Mouse (Mus musculus) layer of hippocampus, adult 11-12 months (tissue): ENCODE measurements around the gene Vav1.
A peak's percentile ranks its signal among the peaks of the same experiment; 100 is the strongest.

Experiments used
- DNase-seq: peaks from one replicate; pipeline ENCODE4 v3.0.0; 2022; ENCODE audit warnings: low spot score

Vav1 gene

GRCm38 (mm10) chr17:57278943-57279590 is at the start of gene Vav1:
TSS of gene Vav1 (plus strand) at chr17:57279100.
- DNase-seq, result peak; percentile 51

DNA sequence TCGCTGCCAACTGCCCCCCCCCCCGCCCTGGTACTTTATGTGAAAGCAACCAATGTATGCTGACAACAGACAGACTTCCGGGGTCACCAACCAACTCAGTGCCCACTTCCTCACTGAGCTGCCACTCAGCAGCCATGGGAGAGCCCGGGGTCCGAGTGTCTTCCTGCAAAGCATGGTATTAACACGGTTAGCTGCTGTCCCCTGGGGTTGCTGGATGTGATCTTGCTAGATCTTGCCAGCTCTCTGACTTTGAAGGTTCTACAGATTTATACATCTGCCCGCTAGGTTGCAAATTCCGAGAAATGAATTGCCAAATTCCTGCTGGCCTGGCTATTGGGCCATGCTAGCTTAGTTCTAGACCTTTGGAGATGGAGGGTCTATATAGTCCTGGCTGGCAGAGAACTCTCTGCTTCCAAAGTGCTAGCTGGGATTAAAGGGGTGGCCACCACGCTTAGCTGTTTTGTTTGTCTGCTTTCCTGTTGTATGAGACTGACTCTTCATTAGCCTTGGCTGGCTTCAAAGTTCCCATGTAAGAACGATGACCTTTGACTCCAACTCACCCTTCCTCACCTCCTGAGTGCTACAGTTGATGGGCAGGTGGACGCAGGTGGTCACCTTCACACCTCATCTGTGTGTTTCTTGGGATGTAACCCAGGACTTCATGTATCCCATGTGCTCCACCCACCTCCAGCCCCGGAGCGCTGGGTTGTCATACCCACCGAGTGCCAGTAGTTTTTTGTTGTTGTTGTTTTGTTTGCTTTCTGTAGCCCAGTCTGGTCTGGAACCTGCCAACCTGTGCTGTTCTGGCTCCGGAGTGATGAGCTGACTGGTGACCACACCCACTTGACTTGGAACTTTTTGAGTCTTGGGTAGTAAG is 48.8 kb upstream of the Vav1 start:
- no peak for DNase-seq

GRCm38 (mm10) chr17:57230728-57231125 is 48.2 kb upstream of the Vav1 start:
- DNase-seq, result no peak

- no peak for DNase-seq
Measured at GRCm38 (mm10) chr17:57231321-57231771, 47.6 kb upstream of the Vav1 start.

DNA sequence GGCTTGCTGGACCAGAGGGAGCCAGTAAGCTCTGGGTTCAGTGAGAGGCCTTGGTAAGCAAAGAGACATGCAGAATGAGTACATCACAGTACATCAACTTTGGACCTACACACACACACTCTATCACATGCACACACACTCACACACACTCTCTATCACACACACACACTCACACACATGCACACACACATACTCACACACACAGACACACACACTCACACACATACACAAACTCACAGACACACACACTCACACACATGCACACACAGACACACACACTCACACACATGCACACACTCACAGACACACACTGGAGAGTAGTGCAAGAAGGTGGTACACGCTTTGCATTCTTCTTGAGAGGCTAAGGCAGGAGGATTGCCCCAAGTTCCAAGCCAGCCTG is 46.7 kb upstream of the Vav1 start:
- DNase-seq, result no peak

DNA sequence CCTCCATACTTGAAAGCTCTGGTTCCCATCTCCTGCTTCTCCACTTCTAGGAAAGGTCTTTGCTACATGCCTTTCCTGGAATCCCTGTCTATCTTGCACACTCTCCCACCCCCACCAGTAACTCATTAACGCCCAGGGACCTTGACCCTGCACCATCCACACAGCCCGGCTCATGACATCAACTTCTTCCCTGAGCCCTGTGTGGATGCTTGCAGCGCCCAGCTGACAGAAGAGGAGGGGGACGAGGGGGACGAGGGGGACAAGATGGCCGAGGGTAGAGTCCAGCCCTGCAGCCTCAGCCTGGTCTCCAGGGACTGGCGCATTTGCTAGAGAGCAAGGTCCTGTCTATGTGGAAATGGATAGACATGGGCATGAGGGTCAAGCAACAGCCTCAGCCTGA is 45.9 kb upstream of the Vav1 start:
- DNase-seq, result no peak

DNA sequence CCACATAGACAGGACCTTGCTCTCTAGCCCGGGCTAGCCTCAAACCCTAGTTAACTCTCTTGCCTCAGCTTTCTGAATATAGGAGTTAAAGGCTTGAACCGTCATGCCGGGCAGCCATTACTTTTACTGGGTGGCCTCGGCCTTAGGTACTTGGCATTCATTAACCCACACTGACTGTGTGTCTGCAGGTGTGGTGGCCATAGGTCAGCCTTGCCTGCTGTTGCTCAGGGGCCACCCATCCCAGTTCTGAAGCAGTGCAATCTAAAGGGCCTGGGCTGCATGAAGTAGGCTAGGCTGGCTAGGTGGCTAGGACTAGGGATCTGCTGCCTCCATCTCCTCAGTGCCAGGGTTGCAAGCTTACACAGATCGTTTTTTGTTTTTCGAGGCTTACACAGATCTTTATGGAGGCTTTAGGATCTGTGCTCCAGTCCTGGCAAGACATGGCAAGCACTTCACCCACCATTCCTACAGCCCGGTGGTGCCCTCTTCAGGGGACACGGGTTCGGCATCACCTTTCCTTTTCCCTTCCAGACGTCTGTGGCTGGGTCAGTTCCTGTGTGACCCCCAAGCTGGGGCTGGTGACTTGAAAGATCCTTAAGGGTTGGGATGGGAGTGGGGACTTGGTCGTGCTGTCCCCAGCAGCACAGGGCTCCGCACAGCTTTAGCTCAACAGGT is 44.5 kb upstream of the Vav1 start:
- no peak for DNase-seq

- no peak for DNase-seq
Measured at GRCm38 (mm10) chr17:57235803-57236202, 43.1 kb upstream of the Vav1 start.

GRCm38 (mm10) chr17:57237181-57237580 is 41.7 kb upstream of the Vav1 start:
- DNase-seq, result no peak

DNA sequence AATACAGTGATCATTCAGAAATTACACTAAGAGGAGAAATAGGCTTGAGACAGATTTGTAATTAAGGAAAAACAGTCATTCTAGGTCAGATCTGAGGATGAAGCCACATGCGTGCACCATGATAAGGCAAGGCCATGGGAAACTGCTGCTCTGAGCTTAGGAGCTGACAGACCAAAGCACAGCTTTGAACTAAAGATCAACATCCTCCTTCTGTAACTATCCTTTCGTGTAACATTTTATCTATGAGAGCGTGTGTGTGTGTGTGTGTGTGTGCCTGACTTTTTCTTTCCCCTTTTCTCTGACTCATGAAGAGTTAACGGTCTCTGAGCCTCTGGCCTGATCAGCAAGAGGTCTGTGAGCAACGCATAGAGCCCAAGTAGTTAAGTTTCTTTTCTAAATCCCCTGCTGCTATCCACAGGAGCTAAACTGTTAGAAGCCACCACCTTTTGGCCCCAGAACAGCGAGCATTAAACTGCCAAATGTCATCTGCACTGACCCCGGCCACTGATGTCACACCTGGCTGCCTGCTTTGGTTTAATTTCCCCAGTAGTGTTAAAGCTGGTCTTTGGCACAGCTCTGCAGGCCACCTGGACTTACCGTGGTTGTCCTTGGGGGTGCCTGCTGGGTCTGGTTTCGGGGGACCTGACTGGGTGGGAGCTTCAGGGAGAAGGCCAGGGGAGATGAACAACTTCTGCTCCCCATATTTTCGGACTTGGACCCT is 35.1 kb upstream of the Vav1 start:
- no peak for DNase-seq

DNA sequence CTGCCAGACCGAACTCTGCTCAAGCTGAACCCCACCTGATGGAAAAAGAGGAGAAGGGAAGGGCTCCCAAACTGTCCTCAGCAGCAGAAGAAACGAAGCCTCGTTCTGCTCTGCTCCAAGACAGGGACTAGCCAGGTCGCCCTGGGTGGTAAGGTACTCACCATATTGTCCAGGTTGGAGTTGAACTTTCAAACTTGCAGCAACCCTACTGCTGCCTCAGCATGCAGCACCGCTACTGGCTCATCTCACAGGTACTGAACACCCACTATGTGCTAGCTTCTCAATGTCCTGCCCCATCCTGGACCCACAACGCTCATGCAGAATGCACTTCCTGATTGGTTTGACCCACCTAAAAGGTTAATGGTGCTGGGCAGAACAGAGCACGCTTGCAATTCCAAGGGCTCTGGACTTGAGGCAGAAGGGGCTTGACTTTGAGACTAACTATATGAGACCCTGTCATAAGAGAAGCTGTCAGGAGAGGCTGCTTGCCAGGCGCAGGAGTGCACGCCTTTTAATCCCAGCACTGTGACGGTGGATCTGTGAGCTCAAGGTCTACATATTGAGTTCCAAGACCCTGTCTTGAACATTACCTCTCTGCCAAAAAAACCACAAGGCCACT is 33.5 kb upstream of the Vav1 start:
- DNase-seq, result no peak

GRCm38 (mm10) chr17:57246663-57247392 is 32.1 kb upstream of the Vav1 start:
- DNase-seq, result no peak

DNA sequence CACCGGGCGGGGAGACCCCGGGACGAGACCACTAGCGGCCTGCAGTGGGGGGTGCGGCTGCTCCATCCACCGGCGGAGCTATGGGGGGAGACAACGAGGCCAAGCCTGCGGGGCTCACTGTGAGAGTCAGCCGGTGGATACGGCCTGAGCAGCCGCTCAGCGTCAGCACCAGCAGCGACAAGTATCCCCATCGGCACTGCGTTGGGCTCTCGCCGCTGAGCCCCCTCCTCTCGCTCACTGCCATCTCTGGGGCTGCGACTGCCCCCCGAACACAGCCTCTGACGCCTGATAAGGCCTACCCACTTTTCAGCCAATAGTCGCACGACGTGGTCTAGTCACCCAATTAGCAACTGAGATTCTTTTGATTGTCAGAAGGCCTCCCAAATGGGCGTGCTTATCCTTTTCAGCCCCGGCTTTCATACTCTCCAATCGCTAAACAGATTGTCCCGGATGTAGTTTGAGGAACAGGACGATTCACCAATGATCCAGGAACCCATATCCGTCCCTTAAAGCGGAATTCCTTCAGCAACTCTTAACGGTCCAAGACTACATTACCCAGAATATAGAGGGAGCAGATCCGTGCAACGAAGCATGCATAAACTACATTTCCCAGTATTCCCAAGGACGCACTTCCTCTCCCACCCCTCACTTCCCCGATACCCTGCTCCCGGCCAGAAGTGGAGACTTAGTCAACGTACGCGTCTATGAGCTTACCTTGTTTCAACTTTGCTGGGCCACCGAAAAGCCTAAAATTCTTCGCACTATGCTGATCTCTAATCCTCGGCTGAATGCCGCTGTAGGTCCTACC is 31.3 kb upstream of the Vav1 start:
- DNase-seq, result peak; percentile 97

GRCm38 (mm10) chr17:57248201-57248699 is 30.6 kb upstream of the Vav1 start, which contains the start of gene Gpr108:
TSS of gene Gpr108 (minus strand) at chr17:57248446.
- DNase-seq, result peak; percentile 91

- peak; percentile 29 for DNase-seq
Measured at GRCm38 (mm10) chr17:57248771-57249170, 30.1 kb upstream of the Vav1 start.

DNA sequence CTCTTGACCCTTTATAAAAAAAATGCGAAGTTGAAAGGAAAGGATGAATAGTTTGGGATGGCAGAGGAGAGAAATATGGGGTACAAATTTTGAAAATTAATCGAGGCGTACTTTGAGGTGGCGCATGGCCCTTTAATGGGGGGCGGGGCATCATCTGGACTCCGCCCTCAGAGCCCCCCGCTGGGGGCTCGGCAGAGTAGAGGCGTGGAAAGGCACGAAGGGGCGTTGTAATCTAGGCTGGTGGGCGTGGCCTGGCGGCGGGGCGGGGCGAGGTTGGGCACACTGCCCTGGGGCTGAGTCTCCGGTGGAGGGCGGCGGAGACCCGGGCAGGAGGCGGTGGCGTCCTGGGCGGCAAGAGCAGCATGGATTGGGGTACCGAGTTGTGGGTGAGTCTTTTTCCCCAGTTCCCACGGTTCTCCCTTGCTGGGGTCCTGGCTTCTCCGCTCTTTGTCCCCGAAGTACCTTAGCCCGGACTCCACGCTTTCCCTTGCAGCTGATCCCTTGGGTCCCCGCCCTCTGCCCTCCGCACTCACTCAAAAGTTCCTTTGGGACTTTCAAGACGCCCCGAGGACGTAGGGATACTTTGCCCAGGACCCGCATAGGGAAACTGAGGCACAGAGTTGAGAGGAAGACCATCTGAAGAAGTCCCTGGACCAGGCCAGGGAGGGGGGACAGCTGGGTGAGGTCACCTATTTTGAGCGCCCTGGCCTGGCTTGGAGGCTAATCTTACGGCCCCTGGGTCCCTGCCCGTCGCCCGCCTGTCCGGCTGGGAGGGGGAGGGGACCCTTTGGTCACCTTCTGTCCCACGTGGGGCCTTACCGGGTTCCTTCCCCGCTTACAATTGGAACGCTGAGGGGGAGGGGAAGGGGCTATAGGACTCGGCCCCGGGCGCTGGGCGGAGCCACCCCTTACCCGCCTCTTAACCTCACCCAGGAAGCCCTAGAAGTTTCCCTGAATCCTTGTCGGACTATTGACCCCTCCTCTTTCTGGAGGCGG is 29.4 kb upstream of the Vav1 start, which contains the start of gene Trip10:
Gene Trip10 (plus strand): TSS at position 270 of the 996 bp plus-strand sequence.
- DNase-seq, result peak; percentile 90

GRCm38 (mm10) chr17:57250461-57251160 is 28.3 kb upstream of the Vav1 start:
- no peak for DNase-seq

- no peak for DNase-seq
Measured at GRCm38 (mm10) chr17:57251431-57251830, 27.5 kb upstream of the Vav1 start.
